Mouse (Mus musculus) myocyte (in vitro differentiated cells): ENCODE results near the gene Ciao2b.

Experiments
- MAX ChIP-seq: IDR thresholded peaks from one replicate; pipeline ENCODE4 v1.6.1; 2011; ENCODE audit warnings: low read depth, mild to moderate bottlenecking, control low read depth
- MYOG ChIP-seq, 3 experiments: IDR thresholded peaks; one replicate each; pipeline ENCODE4 v1.6.1; 2011; ENCODE audit warnings: control low read depth in 2 of 3, low read depth in 2 of 3, mild to moderate bottlenecking in 2 of 3; ENCODE audit not compliant: insufficient read length in 2 of 3, control insufficient read depth in 1 of 3, insufficient read depth in 1 of 3
- POLR2A ChIP-seq: IDR thresholded peaks from one replicate; pipeline ENCODE4 v1.6.1; 2011; ENCODE audit warnings: low read depth, mild to moderate bottlenecking, control low read depth, moderate library complexity; ENCODE audit not compliant: insufficient read length
- POLR2AphosphoS2 ChIP-seq: IDR thresholded peaks from one replicate; pipeline ENCODE4 v1.6.1; 2011; ENCODE audit warnings: low read depth, control low read depth; ENCODE audit not compliant: insufficient read length
- SRF ChIP-seq: IDR thresholded peaks from one replicate; pipeline ENCODE4 v1.6.1; 2011; ENCODE audit warnings: low read depth; ENCODE audit not compliant: control insufficient read depth, insufficient read length
- TCF3 ChIP-seq: IDR thresholded peaks from one replicate; pipeline ENCODE4 v1.6.1; 2011; ENCODE audit warnings: low read depth, control low read depth; ENCODE audit not compliant: insufficient read length
- USF1 ChIP-seq: IDR thresholded peaks from one replicate; pipeline ENCODE4 v1.6.1; 2011; ENCODE audit warnings: low read depth, mild to moderate bottlenecking, control low read depth, moderate library complexity

DNA sequence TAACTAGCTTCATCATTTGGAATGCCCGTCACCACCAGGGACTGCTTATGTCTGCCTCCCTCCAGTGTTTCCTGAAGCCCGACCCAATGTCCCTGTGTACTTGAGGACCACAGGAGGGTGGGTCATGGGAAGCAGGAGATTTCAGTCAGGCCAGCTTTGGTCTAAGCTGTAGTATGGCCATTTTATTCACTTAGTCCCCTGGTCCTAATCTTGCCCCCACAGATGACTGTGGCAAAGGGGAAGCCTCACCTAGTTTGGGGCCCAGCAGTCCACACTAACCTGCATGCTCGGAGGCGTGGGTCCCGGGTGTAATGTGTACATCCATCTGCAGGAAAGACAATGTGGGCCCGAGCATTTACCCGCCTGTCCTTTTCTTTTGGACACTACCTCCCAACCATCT is 1.5 kb downstream of the Ciao2b start:
- TF ChIP-seq MYOG (IDR thresholded peaks at IDR 0.05; ENCODE audit: control insufficient read depth in 1 of 3, insufficient read depth in 1 of 3, insufficient read length in 2 of 3, low read depth in 2 of 3): no peak
- TF ChIP-seq SRF: no peak
- no peak for TF ChIP-seq POLR2A
- TF ChIP-seq TCF3: no peak
- no peak for TF ChIP-seq USF1
- no peak for TF ChIP-seq MAX
- no peak for TF ChIP-seq POLR2AphosphoS2
